Mouse (Mus musculus): Measurements from ENCODE around the gene Arnt2. TPM values are rescaled to one million over a fixed set of nuclear protein-coding genes. Genes with fewer than 3 reads are reported as not detected.

Arnt2 gene
- polyA plus RNA-seq, 1 experiment from 2014 or later = 83.8 TPM

- WGBS = 67% methylated on average over 10 of the region's 10 CpGs
- no peak overlapping the region for H3K9ac ChIP-seq (replicated peaks; ENCODE audit: low read depth, low read length)
Observed at GRCm38 (mm10) chr7:84361086-84361684, 48.8 kb downstream of the Arnt2 start.

GRCm38 (mm10) chr7:84358426-84358825 lies 51.5 kb downstream of the Arnt2 start:
- 63% methylated on average over 1 of the region's 1 CpGs for WGBS

More at GRCm38 (mm10) chr7:84361086-84361684, 48.8 kb downstream of the Arnt2 start:
- Histone ChIP-seq H3K9me3 (ENCODE audit: control insufficient read depth, low read length) (no peaks in the 10 kb centered on the region), H3K4me3 (ENCODE audit: low read depth, low read length) (no peak overlapping the region), H3K4me1 (ENCODE audit: control insufficient read depth, insufficient read depth, low read length) (no peaks in the 10 kb centered on the region), H3K4me2 (ENCODE audit: low read depth, low read length) (no peak overlapping the region), H3K27ac (ENCODE audit: low read depth, low read length) (no peak overlapping the region), H3K27me3 (ENCODE audit: control insufficient read depth, insufficient read depth, low read length) (no peaks in the 10 kb centered on the region), H3K36me3 (ENCODE audit: control insufficient read depth, insufficient read depth, low read length) (peaks cover 17% of the 10 kb centered on the region; the same call in 1 of the 2 replicates)
- ATAC-seq (ENCODE audit: low read depth) = no peak

GRCm38 (mm10) chr7:84355619-84356570 lies 54.1 kb downstream of the Arnt2 start:
- no peak overlapping the region for H3K27ac ChIP-seq (ENCODE audit: low read depth, low read length)
- no peaks in the 10 kb centered on the region for H3K9me3 ChIP-seq (ENCODE audit: control insufficient read depth, low read length)
- H3K4me3 ChIP-seq (ENCODE audit: low read depth, low read length) = no peak overlapping the region
- H3K36me3 ChIP-seq (ENCODE audit: control insufficient read depth, insufficient read depth, low read length) = peaks cover 21% of the 10 kb centered on the region; the same call in 1 of the 2 replicates
- H3K4me2 ChIP-seq (ENCODE audit: low read depth, low read length) = no peak overlapping the region
- ATAC-seq (ENCODE audit: low read depth) = peak; percentile 61; the same call in 1 of the 2 replicates
- WGBS = 77% methylated on average over 10 of the region's 10 CpGs
- no peaks in the 10 kb centered on the region for H3K4me1 ChIP-seq (ENCODE audit: control insufficient read depth, insufficient read depth, low read length)
- H3K27me3 ChIP-seq (ENCODE audit: control insufficient read depth, insufficient read depth, low read length) = no peaks in the 10 kb centered on the region
- no peak overlapping the region for H3K9ac ChIP-seq (replicated peaks; ENCODE audit: low read depth, low read length)

More at GRCm38 (mm10) chr7:84358426-84358825, 51.5 kb downstream of the Arnt2 start:
- Histone ChIP-seq H3K4me1 (ENCODE audit: control insufficient read depth, insufficient read depth, low read length) (no peaks in the 10 kb centered on the region), H3K36me3 (ENCODE audit: control insufficient read depth, insufficient read depth, low read length) (peaks cover 17% of the 10 kb centered on the region; the same call in 1 of the 2 replicates), H3K9me3 (ENCODE audit: control insufficient read depth, low read length) (no peaks in the 10 kb centered on the region), H3K4me3 (ENCODE audit: low read depth, low read length) (no peak overlapping the region), H3K9ac (replicated peaks; ENCODE audit: low read depth, low read length) (no peak overlapping the region), H3K4me2 (ENCODE audit: low read depth, low read length) (no peak overlapping the region), H3K27me3 (ENCODE audit: control insufficient read depth, insufficient read depth, low read length) (no peaks in the 10 kb centered on the region), H3K27ac (ENCODE audit: low read depth, low read length) (no peak overlapping the region)
- ATAC-seq (ENCODE audit: low read depth) = no peak

GRCm38 (mm10) chr7:84354890-84355289 lies 55.1 kb downstream of the Arnt2 start:
- peaks cover 15% of the 10 kb centered on the region; the same call in 1 of the 2 replicates for H3K36me3 ChIP-seq (ENCODE audit: control insufficient read depth, insufficient read depth, low read length)
- ATAC-seq (ENCODE audit: low read depth) = no peak
- H3K4me1 ChIP-seq (ENCODE audit: control insufficient read depth, insufficient read depth, low read length) = no peaks in the 10 kb centered on the region
- 93% methylated on average over 2 of the region's 2 CpGs for WGBS
- H3K9me3 ChIP-seq (ENCODE audit: control insufficient read depth, low read length) = no peaks in the 10 kb centered on the region
- no peak overlapping the region for H3K27ac ChIP-seq (ENCODE audit: low read depth, low read length)
- no peak overlapping the region for H3K4me2 ChIP-seq (ENCODE audit: low read depth, low read length)
- no peak overlapping the region for H3K4me3 ChIP-seq (ENCODE audit: low read depth, low read length)
- H3K27me3 ChIP-seq (ENCODE audit: control insufficient read depth, insufficient read depth, low read length) = no peaks in the 10 kb centered on the region
- no peak overlapping the region for H3K9ac ChIP-seq (replicated peaks; ENCODE audit: low read depth, low read length)

GRCm38 (mm10) chr7:84350529-84350928 lies 59.4 kb downstream of the Arnt2 start:
- no peaks in the 10 kb centered on the region for H3K4me1 ChIP-seq (ENCODE audit: control insufficient read depth, insufficient read depth, low read length)
- H3K9ac ChIP-seq (replicated peaks; ENCODE audit: low read depth, low read length) = no peak overlapping the region
- ATAC-seq (ENCODE audit: low read depth) = no peak
- H3K27ac ChIP-seq (ENCODE audit: low read depth, low read length) = no peak overlapping the region
- H3K27me3 ChIP-seq (ENCODE audit: control insufficient read depth, insufficient read depth, low read length) = no peaks in the 10 kb centered on the region
- no peaks in the 10 kb centered on the region for H3K9me3 ChIP-seq (ENCODE audit: control insufficient read depth, low read length)
- H3K4me3 ChIP-seq (ENCODE audit: low read depth, low read length) = no peak overlapping the region
- peaks cover 15% of the 10 kb centered on the region for H3K36me3 ChIP-seq (ENCODE audit: control insufficient read depth, insufficient read depth, low read length)
- no peak overlapping the region for H3K4me2 ChIP-seq (ENCODE audit: low read depth, low read length)

GRCm38 (mm10) chr7:84349976-84350375 lies 60.0 kb downstream of the Arnt2 start:
- Histone ChIP-seq H3K4me3 (ENCODE audit: low read depth, low read length) (no peak overlapping the region), H3K4me1 (ENCODE audit: control insufficient read depth, insufficient read depth, low read length) (no peaks in the 10 kb centered on the region), H3K9ac (replicated peaks; ENCODE audit: low read depth, low read length) (no peak overlapping the region), H3K36me3 (ENCODE audit: control insufficient read depth, insufficient read depth, low read length) (peaks cover 21% of the 10 kb centered on the region), H3K27ac (ENCODE audit: low read depth, low read length) (no peak overlapping the region), H3K27me3 (ENCODE audit: control insufficient read depth, insufficient read depth, low read length) (no peaks in the 10 kb centered on the region), H3K4me2 (ENCODE audit: low read depth, low read length) (no peak overlapping the region), H3K9me3 (ENCODE audit: control insufficient read depth, low read length) (no peaks in the 10 kb centered on the region)
- 84% methylated on average over 2 of the region's 2 CpGs for WGBS
- no peak for ATAC-seq (ENCODE audit: low read depth)

GRCm38 (mm10) chr7:84348145-84348911 lies 61.6 kb downstream of the Arnt2 start:
- WGBS = 91% methylated on average over 9 of the region's 9 CpGs
- Histone ChIP-seq H3K27ac (ENCODE audit: low read depth, low read length) (no peak overlapping the region), H3K36me3 (ENCODE audit: control insufficient read depth, insufficient read depth, low read length) (peaks cover 29% of the 10 kb centered on the region)

GRCm38 (mm10) chr7:84343160-84343559 lies 66.8 kb downstream of the Arnt2 start:
- H3K27me3 ChIP-seq (ENCODE audit: control insufficient read depth, insufficient read depth, low read length) = no peaks in the 10 kb centered on the region
- ATAC-seq (ENCODE audit: low read depth) = no peak
- H3K4me3 ChIP-seq (ENCODE audit: low read depth, low read length) = no peak overlapping the region
- WGBS = 98% methylated on average over 3 of the region's 3 CpGs
- H3K9ac ChIP-seq (replicated peaks; ENCODE audit: low read depth, low read length) = no peak overlapping the region
- no peaks in the 10 kb centered on the region for H3K4me1 ChIP-seq (ENCODE audit: control insufficient read depth, insufficient read depth, low read length)
- peaks cover 31% of the 10 kb centered on the region for H3K36me3 ChIP-seq (ENCODE audit: control insufficient read depth, insufficient read depth, low read length)
- H3K9me3 ChIP-seq (ENCODE audit: control insufficient read depth, low read length) = no peaks in the 10 kb centered on the region
- no peak overlapping the region for H3K4me2 ChIP-seq (ENCODE audit: low read depth, low read length)
- no peak overlapping the region for H3K27ac ChIP-seq (ENCODE audit: low read depth, low read length)

More at GRCm38 (mm10) chr7:84348145-84348911, 61.6 kb downstream of the Arnt2 start:
- Histone ChIP-seq H3K9ac (replicated peaks; ENCODE audit: low read depth, low read length) (no peak overlapping the region), H3K4me1 (ENCODE audit: control insufficient read depth, insufficient read depth, low read length) (no peaks in the 10 kb centered on the region), H3K4me2 (ENCODE audit: low read depth, low read length) (no peak overlapping the region), H3K4me3 (ENCODE audit: low read depth, low read length) (no peak overlapping the region), H3K9me3 (ENCODE audit: control insufficient read depth, low read length) (no peaks in the 10 kb centered on the region), H3K27me3 (ENCODE audit: control insufficient read depth, insufficient read depth, low read length) (no peaks in the 10 kb centered on the region)
- ATAC-seq (ENCODE audit: low read depth) = no peak

Data from neural tube, embryonic 14.5 days (tissue).